Mouse (Mus musculus): ENCODE results near the gene Gm10300.

- TF ChIP-seq CTCF (IDR thresholded peaks at IDR 0.05; ENCODE audit: extremely low read depth, insufficient read depth, insufficient read length, insufficient replicate concordance) (no peak), POLR2A (IDR thresholded peaks at IDR 0.05; ENCODE audit: low read depth, low read length) (no peak)
Measured at GRCm38 (mm10) chr4:132048995-132049404, 25.5 kb upstream of the Gm10300 start.
